Mouse (Mus musculus) cerebellum, adult 2 months (tissue): ENCODE measurements around the gene Rnf144b.

Experiments
- CTCF ChIP-seq: fragments of 200-500 bp; IDR thresholded peaks from 2 replicates; pipeline ENCODE4 v1.5.1; 2011; ENCODE audit warnings: low read depth, mild to moderate bottlenecking, control low read depth, low read length, moderate library complexity, borderline replicate concordance; ENCODE audit not compliant: insufficient read depth
- POLR2A ChIP-seq: fragments of 200-500 bp; IDR thresholded peaks from 2 replicates; pipeline ENCODE4 v1.6.1; 2011; ENCODE audit warnings: low read length, control low read depth, borderline replicate concordance; ENCODE audit not compliant: insufficient read depth

- TF ChIP-seq CTCF (no peak), POLR2A (no peak)
These were observed 154.8 kb downstream of the Rnf144b start for GRCm38 (mm10) chr13:47277000-47277823.
